Mouse (Mus musculus) heart, adult 8-10 months (tissue): ENCODE measurements around the gene Ets2. TPM values are rescaled to one million over a fixed set of nuclear protein-coding genes. Genes with fewer than 3 reads are reported as not detected.

ENCODE experiments used
- DNase-seq: peaks from one replicate; pipeline ENCODE4 v3.0.0; 2022; ENCODE audit warnings: low spot score
- total RNA-seq, 4 experiments: library from RNA; stranded (reverse); gene quantifications; 2 replicates each; pipeline ENCODE4 v1.2.4; 2022

Gene Ets2
- 10 to 100 TPM; 59.7 to 95.7 (median 76.1) TPM for total RNA-seq

DNA sequence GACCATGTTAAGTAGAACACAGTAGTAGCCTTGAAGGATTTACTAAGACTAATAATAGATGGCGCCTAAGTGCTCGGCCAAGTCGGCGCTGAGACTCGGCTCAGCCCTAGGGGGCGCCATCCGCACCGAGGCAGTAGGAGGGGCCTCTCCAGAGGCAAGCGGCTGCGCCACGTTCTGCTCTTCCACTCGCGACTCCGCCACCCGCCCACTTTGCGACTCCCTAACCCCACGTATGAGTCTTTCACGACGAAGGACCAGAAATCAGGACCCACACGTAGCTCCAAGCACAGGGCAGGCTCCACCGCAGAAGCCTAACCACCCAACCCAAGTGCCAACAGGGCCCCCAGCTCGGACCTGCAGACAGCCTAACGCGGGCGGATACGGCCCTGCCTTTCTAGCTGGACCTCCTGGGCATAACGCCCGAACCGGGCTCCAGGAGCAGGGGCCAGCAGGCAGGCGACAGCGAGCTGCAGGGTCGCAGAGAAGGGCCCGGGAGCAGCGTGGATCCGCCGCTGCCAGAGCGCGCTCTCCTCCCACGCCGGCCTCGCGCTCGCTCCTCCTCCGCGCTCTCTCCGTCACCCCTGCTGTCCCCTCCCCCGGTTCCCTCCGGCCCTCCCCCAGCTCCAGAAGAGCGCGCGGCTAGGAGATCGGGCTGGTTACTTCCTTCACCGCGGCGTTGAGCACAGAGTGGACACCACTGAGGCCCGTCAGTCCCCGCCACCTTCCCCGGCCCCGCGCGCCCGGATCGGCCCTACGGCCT, at the start of gene Ets2:
Gene Ets2, plus strand, starts transcription at position 274 of the 760 bp plus-strand sequence.
- DNase-seq, result peak; percentile 92

DNA sequence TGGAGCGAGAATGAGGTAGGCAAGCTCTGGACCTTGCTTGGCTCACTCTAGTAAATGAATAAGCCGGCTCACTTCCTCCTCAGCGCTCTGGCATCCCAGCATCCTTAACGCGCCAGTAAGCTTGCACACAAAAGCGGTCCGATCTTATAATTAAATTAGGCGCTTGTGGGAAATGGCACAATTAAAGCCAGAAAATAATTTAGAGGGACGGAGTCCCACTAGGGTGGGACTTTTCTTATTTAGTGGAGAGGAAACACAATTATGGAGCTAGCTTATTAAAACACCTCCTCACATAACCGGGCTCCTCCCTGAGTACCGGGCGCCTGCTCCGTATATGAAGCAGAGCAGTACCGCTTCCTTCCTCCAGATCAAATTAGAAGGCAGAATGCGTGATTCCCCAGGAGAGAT, 47.7 kb upstream of the Ets2 start:
- no peak for DNase-seq

DNA sequence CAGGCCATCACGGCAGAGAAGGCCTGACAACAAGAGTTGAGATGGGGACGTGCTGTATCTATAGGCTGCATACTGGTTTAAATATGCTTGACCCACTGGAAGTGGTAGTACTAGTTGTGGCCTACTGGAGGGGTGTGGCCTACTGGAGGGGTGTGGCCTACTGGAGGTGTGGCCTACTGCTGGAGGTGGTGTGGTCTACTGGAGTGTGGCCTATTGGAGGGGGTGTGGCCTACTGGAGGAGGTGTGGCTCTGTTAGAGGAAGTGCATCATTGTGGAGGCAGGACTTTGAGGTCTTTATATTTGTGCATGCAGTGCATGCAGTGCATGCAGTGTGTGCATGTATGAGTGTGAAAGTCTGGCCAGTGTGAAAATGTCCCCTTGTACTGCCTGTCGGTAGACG, 45.3 kb upstream of the Ets2 start:
- no peak for DNase-seq

DNA sequence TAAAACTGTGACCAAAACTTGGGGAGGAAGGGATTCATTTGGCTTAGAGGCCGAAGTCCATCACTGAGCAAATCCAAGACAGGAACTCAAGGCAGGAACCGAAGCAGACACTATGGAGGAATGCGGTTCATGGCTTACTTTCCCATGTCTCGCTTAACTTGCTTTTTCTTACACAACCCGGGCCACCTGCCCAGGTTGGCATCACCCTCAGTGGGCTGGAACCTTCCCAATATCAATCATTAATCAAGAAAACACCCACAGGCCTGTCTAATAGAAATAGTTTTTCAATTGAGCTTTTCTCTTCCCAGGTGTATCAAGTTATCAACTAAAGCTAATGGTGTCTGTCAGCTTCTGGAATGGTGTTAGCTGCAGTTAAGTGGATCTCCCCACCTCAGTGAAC, 44.7 kb upstream of the Ets2 start:
- DNase-seq, result no peak

DNA sequence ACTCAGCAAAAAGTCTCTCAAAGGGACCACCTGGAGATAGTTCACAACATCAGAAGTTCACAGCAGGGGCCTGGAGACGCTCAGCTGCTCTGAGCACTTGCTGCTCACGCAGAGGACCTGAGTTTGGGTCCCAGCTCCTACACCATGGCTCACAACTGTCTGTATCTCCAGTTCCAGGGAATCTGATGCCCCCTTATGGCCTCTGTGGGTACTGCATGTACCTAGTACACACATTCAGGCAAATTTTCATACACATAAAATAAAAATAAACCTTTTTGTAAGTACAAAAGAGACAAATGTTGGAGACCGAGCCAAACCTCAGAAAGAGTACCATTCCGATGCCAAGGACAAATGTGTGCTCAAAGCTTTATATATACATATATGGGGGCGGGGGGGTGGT, 44.1 kb upstream of the Ets2 start:
- DNase-seq, result no peak

DNA sequence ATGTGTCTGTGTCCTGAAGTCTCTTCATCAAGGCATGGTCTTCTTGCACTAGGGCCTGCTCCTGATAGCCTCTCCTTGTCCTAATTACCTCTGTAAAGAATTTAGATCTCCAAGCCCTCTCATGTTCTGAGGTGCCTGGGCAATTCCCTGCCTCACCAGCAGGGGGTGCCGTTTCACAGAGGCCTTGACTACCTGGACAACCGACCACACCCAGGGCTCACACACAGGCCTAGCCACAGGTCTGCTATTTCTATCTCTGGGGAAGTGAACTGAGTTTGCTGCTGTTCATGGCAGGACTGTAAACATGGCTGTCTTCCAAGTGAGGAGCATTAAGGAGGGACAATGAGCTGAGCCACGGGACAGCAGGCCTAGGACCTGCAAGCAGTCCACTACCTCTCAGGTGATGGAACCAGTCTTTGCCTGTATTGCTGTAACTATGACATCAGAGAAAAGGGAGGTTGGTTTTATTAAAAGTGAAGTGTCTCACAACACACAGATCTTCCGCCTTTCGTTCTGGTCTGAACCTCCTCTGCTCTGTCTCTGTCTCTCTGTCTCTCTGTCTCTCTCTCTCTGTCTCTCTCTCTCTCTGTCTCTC, 42.9 kb upstream of the Ets2 start:
- peak; percentile 67 for DNase-seq

DNA sequence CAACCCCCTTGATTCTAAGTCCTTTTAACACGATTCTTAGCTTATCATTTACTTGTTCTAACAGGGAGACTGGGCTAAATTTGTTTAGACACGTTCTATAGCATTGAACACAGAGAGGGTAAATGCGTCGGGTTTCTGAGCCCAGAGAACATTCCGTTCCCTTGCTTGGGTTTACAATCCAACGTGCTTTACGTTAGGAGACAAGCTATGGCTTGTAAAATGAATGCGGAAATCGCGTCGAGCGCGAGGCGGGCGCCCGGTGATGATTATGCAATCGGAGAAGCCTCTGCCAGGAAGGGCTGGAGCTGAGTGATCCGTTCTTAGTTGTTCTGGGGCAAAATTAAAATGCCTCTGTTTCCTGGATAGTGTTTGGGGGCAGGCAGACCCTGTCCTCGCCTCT, 42.4 kb upstream of the Ets2 start:
- DNase-seq, result no peak

DNA sequence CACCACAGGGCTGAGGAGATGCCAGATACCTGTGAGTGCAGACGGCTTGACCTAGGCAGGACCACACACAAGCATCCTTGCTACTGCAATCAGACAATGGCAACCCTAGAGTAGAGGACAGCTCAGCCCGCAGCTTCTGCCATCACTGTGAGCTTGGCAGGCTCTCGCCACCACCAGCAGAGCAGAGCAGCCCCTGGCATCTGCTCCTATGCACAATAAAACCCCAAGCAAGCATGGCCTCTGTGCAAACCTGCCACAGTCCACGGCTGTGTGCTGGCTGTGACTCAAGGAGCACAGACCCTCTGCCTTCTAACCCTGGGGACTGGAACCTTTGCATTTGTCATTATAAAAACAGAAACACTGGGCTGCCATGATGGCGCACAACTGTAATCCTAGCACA, 41.0 kb upstream of the Ets2 start:
- no peak for DNase-seq

DNA sequence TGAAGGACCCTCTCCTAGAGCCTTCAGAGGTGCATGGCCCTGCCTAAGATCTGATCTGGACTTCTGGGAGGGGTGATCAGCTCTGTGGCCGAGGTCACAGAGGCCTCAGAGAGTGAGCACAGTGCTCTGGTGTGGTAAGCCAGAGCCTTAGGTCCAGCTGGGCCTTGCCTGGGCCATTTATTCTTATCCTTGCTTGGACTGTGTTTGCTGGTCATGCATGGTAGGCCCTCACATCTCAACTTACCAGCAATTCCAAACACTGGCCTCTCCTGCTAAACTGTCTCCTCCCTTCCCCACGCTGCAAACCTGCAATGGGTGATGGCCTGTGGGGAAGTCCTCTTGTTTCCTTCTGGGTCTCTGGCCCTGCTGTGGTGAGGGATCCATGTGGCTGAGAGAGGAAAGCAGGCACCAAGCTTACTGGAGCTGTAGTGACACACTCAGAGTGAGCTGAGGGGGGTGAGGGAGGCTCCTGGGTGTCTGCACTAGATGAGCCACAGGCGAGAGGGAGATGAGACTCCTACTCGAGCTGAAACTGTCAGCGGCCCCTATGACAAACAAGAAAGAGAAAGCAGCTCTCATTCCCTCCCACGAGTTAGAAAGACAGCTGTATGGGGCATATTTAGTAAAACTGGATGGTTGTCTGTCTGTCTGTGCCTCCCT, 36.3 kb upstream of the Ets2 start:
- DNase-seq, result no peak

DNA sequence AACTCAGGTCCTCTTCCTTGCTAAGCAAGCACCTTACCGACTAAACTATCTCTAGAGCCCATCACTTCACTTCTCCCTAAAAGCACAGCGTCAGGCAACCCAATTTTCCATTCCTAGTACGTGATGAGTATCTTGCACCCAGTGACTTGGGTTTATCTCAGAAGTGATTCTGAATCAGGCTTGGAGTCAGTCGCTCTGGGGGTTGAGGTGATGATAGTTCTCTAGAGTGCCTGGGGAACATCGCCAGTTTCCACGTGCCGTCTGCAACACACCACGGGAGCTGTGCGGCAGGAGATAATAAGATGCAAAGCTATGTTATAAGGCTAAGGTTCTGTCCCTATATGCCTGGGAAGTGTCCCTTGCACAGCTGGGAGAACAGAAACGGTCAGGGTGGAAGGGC, 35.6 kb upstream of the Ets2 start:
- DNase-seq, result no peak

DNA sequence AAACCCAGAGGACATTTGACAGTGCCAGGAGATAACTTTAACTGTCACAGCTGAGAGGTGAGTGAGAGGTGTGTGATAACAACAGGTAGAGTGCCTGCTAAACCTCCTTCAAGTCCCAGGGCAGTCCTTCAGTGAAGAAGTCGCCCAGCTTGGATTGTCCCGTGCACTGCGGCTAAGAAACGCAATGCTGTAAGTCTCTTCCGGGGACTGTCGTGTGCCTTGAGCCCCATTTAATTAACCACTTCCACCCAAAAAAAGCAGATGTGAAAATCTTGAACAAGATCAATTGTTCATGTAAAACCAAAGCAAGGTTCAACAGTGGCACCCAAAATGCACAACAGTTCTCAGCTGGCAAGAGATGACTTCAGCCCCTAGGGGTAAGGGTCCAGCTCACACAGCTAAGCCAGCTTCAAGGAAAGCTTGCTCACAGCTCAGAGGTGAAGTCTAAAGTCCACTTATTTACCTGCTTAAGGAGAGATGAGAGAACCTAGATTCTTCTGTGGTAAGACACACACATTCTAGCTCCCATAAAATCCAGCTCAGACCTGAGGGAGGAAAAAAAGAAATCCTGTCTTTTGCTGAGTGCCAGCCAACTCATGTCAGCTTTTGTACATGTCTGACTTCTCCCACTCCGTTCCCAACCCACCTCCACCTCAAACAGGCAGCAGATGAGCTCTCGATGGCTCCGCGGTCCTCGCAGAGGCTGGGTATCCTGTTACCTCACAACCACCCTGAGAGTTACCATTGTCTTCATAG, 34.3 kb upstream of the Ets2 start:
- DNase-seq, result no peak

DNA sequence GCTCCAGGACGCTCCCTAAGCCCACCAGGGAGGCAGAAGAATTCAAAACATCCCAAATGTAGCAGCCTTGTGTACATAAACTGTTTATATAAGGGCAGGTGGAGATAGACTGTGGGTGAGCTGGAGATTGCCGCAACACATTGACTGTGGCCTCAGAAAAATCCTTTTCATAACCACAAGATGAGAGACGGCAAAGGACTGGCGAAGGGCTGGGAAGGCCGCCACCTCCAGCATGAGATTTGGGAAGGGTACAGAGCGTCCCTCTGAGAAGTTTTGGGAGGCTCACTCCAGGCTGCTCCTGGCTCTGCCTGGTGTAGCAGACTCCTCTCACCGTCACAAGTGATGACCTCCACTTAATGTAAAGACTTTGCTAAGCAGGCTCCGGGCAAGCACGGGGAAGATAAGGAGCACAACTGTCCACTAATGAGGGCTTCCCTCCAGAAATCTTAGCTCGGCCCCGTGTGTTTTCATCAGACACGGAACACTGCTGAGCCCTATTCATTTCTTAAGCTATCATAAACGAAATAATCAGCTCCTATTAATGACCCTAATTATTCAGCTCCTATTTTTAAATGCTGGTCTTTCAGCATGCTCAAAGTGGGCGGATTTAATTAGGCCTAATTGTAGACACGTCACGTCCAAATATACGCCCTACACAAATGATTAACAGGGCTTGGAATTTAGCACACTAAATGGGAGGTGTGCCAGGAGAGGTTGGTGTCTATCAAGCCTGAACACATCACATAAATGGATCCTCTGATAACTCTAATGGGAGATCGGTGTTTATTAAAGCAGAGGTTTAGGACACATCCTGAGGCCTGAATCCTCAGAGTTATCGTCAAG, 33.5 kb upstream of the Ets2 start:
- DNase-seq, result no peak

DNA sequence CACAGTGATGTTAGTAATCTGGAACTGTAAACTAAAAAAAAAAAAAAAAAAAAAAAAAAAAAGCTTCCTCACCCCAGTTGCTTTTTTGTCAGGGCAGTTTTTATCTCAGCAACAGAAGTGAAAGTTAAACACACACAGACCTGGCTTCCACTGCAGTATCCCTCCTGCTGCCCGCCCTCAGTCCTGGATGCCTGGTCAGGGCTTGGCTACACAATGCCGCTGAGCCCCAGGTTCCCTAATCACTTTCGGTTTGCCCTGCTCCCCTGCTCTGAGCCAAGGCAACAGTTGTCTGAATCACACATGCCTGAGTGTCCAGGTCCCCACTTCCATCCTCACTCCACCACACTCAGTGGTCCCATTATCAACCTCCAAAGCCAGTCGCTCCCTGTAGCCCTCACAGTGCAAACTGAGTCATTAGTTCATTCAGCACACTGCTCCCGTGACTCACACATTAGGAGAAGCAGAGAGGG, 27.4 kb upstream of the Ets2 start:
- peak; percentile 19 for DNase-seq

DNA sequence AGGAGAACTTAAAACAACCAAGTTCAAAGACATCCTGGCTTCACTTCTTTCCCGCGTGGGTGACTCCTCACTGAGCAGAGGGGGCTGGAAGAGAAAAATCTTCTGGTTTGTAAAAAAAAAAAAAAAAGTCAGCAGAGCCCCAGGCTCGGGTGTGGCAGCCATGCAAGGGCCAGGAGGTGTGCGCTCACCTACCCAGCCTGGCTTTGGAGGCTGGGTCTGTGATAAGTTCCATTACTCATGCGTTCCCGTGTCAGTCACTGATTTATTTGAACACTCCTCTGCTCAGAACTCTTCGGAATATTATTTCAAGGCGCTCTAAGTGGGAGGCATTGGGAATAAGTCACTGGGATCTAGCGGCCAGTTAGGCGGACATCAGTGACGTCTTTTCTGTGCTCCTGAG, 26.7 kb upstream of the Ets2 start:
- DNase-seq, result no peak

DNA sequence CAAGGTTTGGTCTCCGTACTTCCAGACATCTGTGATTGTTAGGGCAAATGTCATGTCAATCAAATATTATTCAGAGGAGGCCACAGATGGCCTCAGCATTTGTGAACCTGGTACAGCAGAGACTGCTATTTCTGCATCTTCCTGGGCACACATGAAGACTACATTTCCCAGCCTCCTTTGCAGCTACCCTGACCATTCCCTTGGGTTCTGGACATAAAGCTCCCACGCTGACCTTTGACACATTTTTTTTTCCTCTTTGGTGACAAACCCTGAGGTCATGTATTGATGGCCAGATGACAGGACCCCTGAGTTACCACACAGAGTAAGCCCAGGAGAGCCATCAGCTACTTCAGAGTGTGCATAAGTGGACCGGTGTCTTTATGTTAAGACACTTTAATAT, 25.2 kb upstream of the Ets2 start:
- DNase-seq, result no peak

DNA sequence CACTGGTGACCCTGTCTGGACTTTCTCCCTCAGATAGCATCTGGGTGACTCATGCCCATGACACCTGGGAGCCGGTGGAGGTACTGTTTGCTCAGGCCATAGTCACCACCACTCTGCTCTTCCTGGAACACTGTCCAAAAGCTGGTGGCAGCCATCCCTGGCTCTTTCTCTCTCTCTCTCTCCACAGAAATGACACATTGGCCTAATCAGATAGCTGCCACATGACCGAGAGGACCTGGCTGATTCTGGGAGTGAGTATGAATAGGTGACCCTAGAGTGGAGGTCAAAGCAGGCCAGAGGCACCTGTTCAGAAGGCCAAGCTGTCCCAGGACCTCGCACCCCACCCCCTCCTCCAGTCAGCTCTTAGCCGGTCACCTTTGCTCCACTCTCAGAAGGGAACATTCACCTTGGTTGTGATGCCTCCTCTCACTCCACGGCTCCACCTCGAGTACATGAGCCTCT, 19.4 kb upstream of the Ets2 start:
- DNase-seq, result no peak

DNA sequence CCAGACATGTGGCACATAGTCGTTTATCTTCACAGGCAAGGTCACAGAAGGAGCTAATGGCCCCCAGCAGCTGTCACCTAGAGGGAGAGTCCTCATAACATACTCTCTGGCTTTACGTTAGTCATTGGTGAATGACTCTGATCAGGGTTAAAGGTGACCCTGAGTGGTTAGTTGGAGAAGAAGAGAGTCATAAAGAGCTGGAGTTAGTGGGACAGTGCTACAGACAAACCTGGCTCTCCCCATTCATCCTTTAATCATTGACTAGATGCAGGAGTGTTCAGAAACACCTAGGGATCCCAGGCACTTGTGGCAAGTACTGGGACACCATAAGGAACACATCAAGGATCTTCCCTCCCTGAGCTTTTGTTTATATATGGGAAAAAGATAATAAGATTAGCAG, 16.1 kb upstream of the Ets2 start:
- no peak for DNase-seq

DNA sequence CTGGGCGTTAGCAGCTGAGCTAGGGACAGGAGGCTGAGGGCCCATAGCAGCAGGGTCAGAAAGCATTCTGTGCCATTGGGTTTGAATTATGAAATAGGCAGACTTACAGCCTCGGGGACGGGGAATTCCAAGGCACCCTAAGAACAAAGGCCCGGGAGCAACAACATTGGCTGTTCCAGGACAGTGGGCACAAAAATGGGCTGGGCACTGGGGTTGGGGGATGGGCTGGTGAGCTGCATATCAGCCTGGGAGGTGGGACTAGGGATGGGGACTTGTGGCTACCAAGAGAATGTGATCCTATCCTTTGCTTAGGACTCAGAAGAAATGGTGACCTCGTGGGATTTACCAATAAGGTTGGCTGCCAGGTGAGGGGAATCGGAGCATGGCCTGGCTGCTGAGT, 15.6 kb upstream of the Ets2 start:
- DNase-seq, result no peak

DNA sequence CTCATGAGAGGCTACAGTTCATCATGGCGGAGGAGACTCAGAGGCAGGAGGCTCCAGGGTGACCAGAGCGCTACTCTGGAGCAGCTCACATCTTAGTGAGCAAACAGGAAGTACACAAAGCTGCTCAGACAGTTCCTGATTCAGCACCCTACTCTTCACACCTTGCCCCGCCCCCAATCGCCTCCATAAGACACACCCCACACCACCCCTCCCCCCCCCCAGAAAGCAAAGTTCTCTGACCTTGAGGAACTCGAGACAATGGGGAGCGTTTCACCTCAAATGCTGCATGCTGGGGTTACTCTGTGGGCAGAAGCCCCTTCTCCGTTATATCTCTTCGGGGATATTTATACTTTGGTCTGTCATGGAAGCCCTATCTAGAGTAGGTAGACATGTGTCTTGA, 15.0 kb upstream of the Ets2 start:
- no peak for DNase-seq

DNA sequence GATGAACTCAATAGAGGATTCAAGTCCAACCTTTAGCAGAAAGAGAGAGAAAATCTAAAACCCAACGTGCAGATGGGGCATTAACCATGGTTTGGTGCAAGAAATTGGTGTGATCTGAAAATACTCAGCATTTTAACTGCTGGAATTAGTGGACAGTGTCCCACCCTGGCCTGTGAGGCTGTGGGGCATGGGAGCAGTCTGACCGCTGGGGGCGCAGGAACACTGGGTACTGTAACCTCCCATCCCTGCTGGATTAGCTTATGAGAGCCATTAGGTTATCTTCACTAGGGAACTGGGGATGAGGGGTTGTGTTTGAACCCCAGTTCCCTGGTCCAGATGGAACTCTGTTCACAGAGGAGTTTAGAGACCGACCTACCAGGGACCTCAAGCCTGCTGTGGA, 13.9 kb upstream of the Ets2 start:
- DNase-seq, result no peak

DNA sequence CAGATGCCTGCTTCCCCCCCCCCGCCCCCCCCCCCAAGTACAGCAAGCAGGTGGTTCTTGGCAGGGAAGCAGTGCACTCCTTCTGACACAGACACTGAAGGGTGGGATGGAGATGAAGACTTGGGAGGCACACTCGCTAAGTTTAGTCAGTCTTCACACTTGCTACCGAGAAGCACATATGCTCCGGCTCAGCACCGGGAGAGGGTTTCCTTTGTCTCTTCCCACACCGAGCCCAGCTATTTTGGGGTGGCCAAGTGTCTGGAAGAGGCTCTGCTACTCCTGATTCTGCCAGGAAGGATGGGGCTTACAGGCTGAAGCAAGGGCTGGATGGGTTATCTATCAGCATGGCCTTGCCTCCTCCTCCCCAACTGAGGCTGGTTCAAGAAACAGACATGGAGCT, 5.3 kb upstream of the Ets2 start:
- DNase-seq, result no peak
